Comparison of ENCODE assay signal across 25 mouse cellular contexts in the genomic region with DNA sequence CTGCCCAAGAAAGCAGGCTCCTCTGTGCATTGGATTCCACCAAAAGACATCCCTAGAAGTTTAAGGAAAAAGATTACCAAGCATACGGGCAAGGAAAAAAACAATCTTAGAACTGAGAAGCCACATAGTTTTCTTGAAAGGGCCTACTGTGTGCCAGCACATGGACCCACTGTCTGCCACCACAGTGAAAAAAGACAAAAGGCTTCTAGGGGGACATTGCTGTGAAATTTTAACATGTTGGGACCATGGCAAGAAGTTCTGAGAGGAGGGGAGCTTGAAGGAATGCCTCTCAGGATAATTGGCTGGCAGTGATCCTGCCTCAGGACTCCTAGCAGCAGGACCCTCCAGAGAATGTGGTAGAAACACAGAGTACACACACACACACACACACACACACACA. TPM values are rescaled to one million over a fixed set of nuclear protein-coding genes. Genes with fewer than 3 reads are reported as not detected.
"Had no signal": no experiment of that assay in that cellular context is flagged by ENCODE, and none has a peak within 500 bp of the region (broad histone marks: within the 10 kb centered on the region; RNA-seq: fewer than 3 reads in every experiment).

No protein-coding gene starts in this region.

- H3K9ac ChIP-seq: heart, embryonic 13.5 days; heart, embryonic 15.5 days; hindbrain, embryonic 12.5 days; hindbrain, embryonic 14.5 days; intestine, embryonic 15.5 days; limb, embryonic 12.5 days; liver, embryonic 13.5 days; liver, embryonic 15.5 days had no signal

- H3K36me3 ChIP-seq: heart, embryonic 13.5 days; heart, embryonic 15.5 days; hindbrain, embryonic 12.5 days; intestine, embryonic 15.5 days; liver, embryonic 13.5 days; liver, embryonic 15.5 days had no signal

- H3K27ac ChIP-seq: gastrocnemius, adult 2 months; heart, adult 2 months; heart, embryonic 13.5 days; heart, embryonic 15.5 days; hindbrain, embryonic 10.5 days; hindbrain, embryonic 12.5 days; hindbrain, embryonic 14.5 days; intestine, embryonic 15.5 days; liver, embryonic 13.5 days; liver, embryonic 15.5 days had no signal

- H3K9me3 ChIP-seq: heart, embryonic 13.5 days; heart, embryonic 15.5 days; hindbrain, embryonic 10.5 days; hindbrain, embryonic 12.5 days; intestine, embryonic 15.5 days; limb, embryonic 12.5 days; liver, embryonic 13.5 days; liver, embryonic 15.5 days had no signal

- H3K4me2 ChIP-seq: heart, embryonic 11.5 days; heart, embryonic 13.5 days; heart, embryonic 15.5 days; hindbrain, embryonic 12.5 days; hindbrain, embryonic 14.5 days; intestine, embryonic 15.5 days; limb, embryonic 12.5 days; liver, embryonic 11.5 days; liver, embryonic 13.5 days; liver, embryonic 15.5 days had no signal

- ATAC-seq: hindbrain, embryonic 16.5 days; inflammation-experienced regulatory T-cells, adult 6 months; intestine, embryonic 15.5 days had no signal

- DNase-seq: gastrocnemius, adult 2 months; gastrocnemius, postnatal 10 days; gastrocnemius, postnatal 25 days; heart, adult 2 months; heart, postnatal 14 days; heart, postnatal 4 days; kidney, adult 18-20 months; kidney, postnatal 10 days; kidney, postnatal 4 days; layer of hippocampus, adult 9-11 months; layer of hippocampus, postnatal 36 days; liver; liver, embryonic 13.5 days had no signal

- H3K4me3 ChIP-seq: gastrocnemius, adult 2 months; heart, adult 2 months; heart, embryonic 13.5 days; heart, embryonic 15.5 days; hindbrain, embryonic 10.5 days; hindbrain, embryonic 12.5 days; intestine, embryonic 15.5 days; limb, embryonic 12.5 days; liver, embryonic 13.5 days; liver, embryonic 15.5 days had no signal

- H3K4me1 ChIP-seq: heart, embryonic 13.5 days; heart, embryonic 15.5 days; intestine, embryonic 15.5 days; liver, embryonic 13.5 days; liver, embryonic 15.5 days had no signal

- H3K27me3 ChIP-seq: heart, embryonic 13.5 days; heart, embryonic 15.5 days; hindbrain, embryonic 12.5 days; intestine, embryonic 15.5 days; limb, embryonic 12.5 days; liver, embryonic 13.5 days; liver, embryonic 15.5 days had no signal

RNA-seq across cellular contexts. Expression of a gene that starts 19.8 kb away (rescaled TPM):
- polyA plus RNA-seq: inflammation-experienced regulatory T-cells, adult 6 months had no signal
